Comparison of ENCODE assay signal across 27 mouse cellular contexts in the genomic region with DNA sequence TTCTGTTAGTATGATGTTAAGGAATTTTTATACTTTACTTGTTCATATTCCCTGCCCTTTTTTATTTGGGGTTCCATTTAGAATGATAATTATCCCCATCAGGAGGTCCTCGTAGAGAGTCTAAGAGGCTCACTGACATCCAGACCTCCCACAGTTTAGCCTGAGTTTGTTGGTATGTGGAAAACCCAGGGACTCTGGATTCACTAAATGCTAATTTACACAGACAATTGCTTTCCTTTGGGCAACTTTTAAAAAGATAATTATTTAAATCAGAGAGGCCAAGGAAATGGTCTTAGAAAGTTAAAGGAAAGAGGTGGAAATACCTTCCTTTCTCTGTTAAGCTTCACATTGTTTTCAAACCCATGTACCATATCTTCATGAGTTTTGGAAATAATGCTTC.
"Had no signal": no experiment of that assay in that cellular context is flagged by ENCODE, and none has a peak within 500 bp of the region (broad histone marks: within the 10 kb centered on the region; RNA-seq: fewer than 3 reads in every experiment).

No protein-coding gene starts in this region.

- H3K4me2 ChIP-seq: embryonic facial prominence, embryonic 12.5 days; embryonic facial prominence, embryonic 13.5 days; embryonic facial prominence, embryonic 15.5 days; forebrain, embryonic 12.5 days; forebrain, embryonic 13.5 days; forebrain, embryonic 15.5 days had no signal

- H3K27ac ChIP-seq: embryonic facial prominence, embryonic 10.5 days; embryonic facial prominence, embryonic 12.5 days; embryonic facial prominence, embryonic 13.5 days; embryonic facial prominence, embryonic 15.5 days; forebrain, embryonic 10.5 days; forebrain, embryonic 12.5 days; forebrain, embryonic 13.5 days; forebrain, embryonic 15.5 days; gastrocnemius, adult 2 months; heart, adult 2 months had no signal

- H3K36me3 ChIP-seq: embryonic facial prominence, embryonic 10.5 days; embryonic facial prominence, embryonic 12.5 days; embryonic facial prominence, embryonic 13.5 days; embryonic facial prominence, embryonic 15.5 days; forebrain, embryonic 10.5 days; forebrain, embryonic 12.5 days; forebrain, embryonic 15.5 days had no signal

- H3K9me3 ChIP-seq: embryonic facial prominence, embryonic 10.5 days; embryonic facial prominence, embryonic 12.5 days; embryonic facial prominence, embryonic 13.5 days; embryonic facial prominence, embryonic 15.5 days; forebrain, embryonic 10.5 days; forebrain, embryonic 12.5 days; forebrain, embryonic 13.5 days; forebrain, embryonic 15.5 days had no signal

- DNase-seq: cerebellum, adult 9-10 months; cerebellum, adult 9-11 months; cerebellum, postnatal 10 days; cerebellum, postnatal 14 days; cerebellum, postnatal 25 days; cerebellum, postnatal 36 days; embryo, embryonic 11 days; forebrain, postnatal 0 days; gastrocnemius, adult 2 months; gastrocnemius, postnatal 10 days; gastrocnemius, postnatal 14 days; gastrocnemius, postnatal 25 days; gastrocnemius, postnatal 36 days; heart, adult 11 months; heart, adult 18-20 months; heart, adult 2 months had no signal

- H3K4me1 ChIP-seq: embryonic facial prominence, embryonic 10.5 days; embryonic facial prominence, embryonic 12.5 days; embryonic facial prominence, embryonic 13.5 days; embryonic facial prominence, embryonic 15.5 days; forebrain, embryonic 12.5 days; forebrain, embryonic 13.5 days; forebrain, embryonic 15.5 days had no signal

- H3K27me3 ChIP-seq: embryonic facial prominence, embryonic 12.5 days; embryonic facial prominence, embryonic 13.5 days; embryonic facial prominence, embryonic 15.5 days; forebrain, embryonic 12.5 days; forebrain, embryonic 13.5 days; forebrain, embryonic 15.5 days had no signal

- H3K4me3 ChIP-seq: embryonic facial prominence, embryonic 10.5 days; embryonic facial prominence, embryonic 12.5 days; embryonic facial prominence, embryonic 13.5 days; embryonic facial prominence, embryonic 15.5 days; erythroblast, embryonic 14.5 days; forebrain, embryonic 10.5 days; forebrain, embryonic 12.5 days; forebrain, embryonic 13.5 days; forebrain, embryonic 15.5 days; gastrocnemius, adult 2 months; heart, adult 2 months had no signal

- H3K9ac ChIP-seq: embryonic facial prominence, embryonic 12.5 days; embryonic facial prominence, embryonic 13.5 days; embryonic facial prominence, embryonic 15.5 days; forebrain, embryonic 12.5 days; forebrain, embryonic 13.5 days; forebrain, embryonic 15.5 days; forebrain, postnatal 0 days had no signal

- ATAC-seq: forebrain, embryonic 13.5 days; forebrain, embryonic 14.5 days; forebrain, embryonic 15.5 days; forebrain, embryonic 16.5 days; forebrain, postnatal 0 days had no signal
